In the genomic region with DNA sequence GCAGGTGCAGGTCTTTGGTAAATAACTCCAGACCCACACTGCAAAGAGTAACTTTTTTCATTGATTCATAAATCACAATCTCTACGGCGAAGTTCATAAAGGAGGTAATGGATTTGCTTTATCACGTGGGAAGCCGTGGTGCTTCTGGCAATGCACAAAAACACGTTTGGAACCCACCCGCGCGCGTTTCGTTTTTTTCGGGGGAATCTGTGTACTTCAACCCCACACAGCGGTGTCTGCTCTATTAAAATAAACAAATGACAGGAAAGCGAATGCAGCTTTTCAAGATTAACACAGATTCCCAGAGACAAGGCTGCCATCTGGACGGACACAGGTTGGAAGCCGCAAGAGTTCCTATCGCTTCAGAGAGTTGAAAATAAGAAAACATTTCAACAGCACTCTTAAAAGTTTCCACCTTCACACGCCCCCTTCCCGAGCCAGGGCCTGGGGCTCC, we compare ENCODE assay signal across 7 mouse cellular contexts. TPM values are rescaled to one million over a fixed set of nuclear protein-coding genes. Genes with fewer than 3 reads are reported as not detected.
DNase-seq lines count a peak whose midpoint lies in the region; ATAC-seq and TF ChIP-seq lines count a peak whose summit lies in the region.

No protein-coding gene starts in this region.

- H3K9me3 ChIP-seq in megakaryocyte, embryonic 14.5 days: no peaks in the 10 kb centered on the region
- H3K9me3 ChIP-seq in limb, embryonic 13.5 days: no peaks in the 10 kb centered on the region
- H3K9me3 ChIP-seq in stomach, embryonic 14.5 days (ENCODE audit: control insufficient read depth, low read depth, low read length): no peaks in the 10 kb centered on the region

- peaks cover 75% of the 10 kb centered on the region for H3K4me1 ChIP-seq in megakaryocyte, embryonic 14.5 days
- H3K4me1 ChIP-seq in embryonic fibroblast, embryonic 13.5 days (ENCODE audit: control insufficient read depth, insufficient read depth, low read length): peaks cover 15% of the 10 kb centered on the region
- H3K4me1 ChIP-seq in limb, embryonic 13.5 days: peaks cover 47% of the 10 kb centered on the region
- H3K4me1 ChIP-seq in stomach, embryonic 14.5 days (ENCODE audit: control insufficient read depth, insufficient read depth, low read length): peaks cover 32% of the 10 kb centered on the region; the same call in 1 of the 2 replicates

- H3K9ac ChIP-seq in limb, embryonic 13.5 days: peak overlapping the region; percentile 95
- H3K9ac ChIP-seq in stomach, embryonic 14.5 days (replicated peaks; ENCODE audit: low read depth, low read length): peak overlapping the region; percentile 94

- H3K4me3 ChIP-seq in megakaryocyte, embryonic 14.5 days (replicated peaks): peak overlapping the region; percentile 94
- H3K4me3 ChIP-seq in embryonic fibroblast, embryonic 13.5 days (ENCODE audit: insufficient read depth, low read length): peak overlapping the region; percentile 94
- peak overlapping the region; percentile 94 for H3K4me3 ChIP-seq in limb, embryonic 13.5 days
- H3K4me3 ChIP-seq in stomach, embryonic 14.5 days (ENCODE audit: low read depth, low read length): peak overlapping the region; percentile 93

- DNase-seq in adrenal gland, postnatal 10 days: no peak
- no peak for DNase-seq in gastrocnemius, adult 18-20 months (ENCODE audit: low spot score)

- H3K27me3 ChIP-seq in megakaryocyte, embryonic 14.5 days (replicated peaks): no peaks in the 10 kb centered on the region
- H3K27me3 ChIP-seq in limb, embryonic 13.5 days: no peaks in the 10 kb centered on the region
- no peaks in the 10 kb centered on the region for H3K27me3 ChIP-seq in stomach, embryonic 14.5 days (ENCODE audit: control insufficient read depth, insufficient read depth, low read length)

- TF ChIP-seq POLR2A in embryonic fibroblast, embryonic 13.5 days (IDR thresholded peaks at IDR 0.05; ENCODE audit: low read depth, low read length): no peak

- peak overlapping the region; percentile 78 for H3K4me2 ChIP-seq in limb, embryonic 13.5 days (replicated peaks)
- H3K4me2 ChIP-seq in stomach, embryonic 14.5 days (replicated peaks; ENCODE audit: low read depth, low read length): peak overlapping the region; percentile 74

- TF ChIP-seq CTCF in embryonic fibroblast, embryonic 13.5 days (IDR thresholded peaks at IDR 0.05; ENCODE audit: borderline replicate concordance, insufficient read depth, low read length): no peak

- ATAC-seq in megakaryocyte, adult 5-6 weeks (ENCODE audit: poor library complexity, severe bottlenecking): no peak
- no peak for ATAC-seq in limb, embryonic 13.5 days (ENCODE audit: low FRiP score, low read depth)
- ATAC-seq in stomach, embryonic 14.5 days (ENCODE audit: insufficient number of reproducible peaks, insufficient read depth, low FRiP score, low read depth): no peak

- no peaks in the 10 kb centered on the region for H3K36me3 ChIP-seq in megakaryocyte, embryonic 14.5 days (replicated peaks; ENCODE audit: low read length)
- H3K36me3 ChIP-seq in limb, embryonic 13.5 days: no peaks in the 10 kb centered on the region
- H3K36me3 ChIP-seq in stomach, embryonic 14.5 days (ENCODE audit: control insufficient read depth, insufficient read depth, low read length): no peaks in the 10 kb centered on the region

- no peak overlapping the region for H3K27ac ChIP-seq in embryonic fibroblast, embryonic 13.5 days (ENCODE audit: insufficient read depth, low read length)
- H3K27ac ChIP-seq in limb, embryonic 13.5 days: peak overlapping the region; percentile 88
- H3K27ac ChIP-seq in stomach, embryonic 14.5 days (ENCODE audit: low read length): peak overlapping the region; percentile 90

- 4% methylated on average over 18 of the region's 18 CpGs for WGBS in limb, embryonic 13.5 days
- 1% methylated on average over 18 of the region's 18 CpGs for WGBS in stomach, embryonic 14.5 days

RNA-seq across cellular contexts. Expression of a gene that starts 1.1 kb away (rescaled TPM):
- polyA plus RNA-seq in megakaryocyte, embryonic 14.5 days (2012; ENCODE audit: insufficient read depth, low replicate concordance): 0.63 and 3.6 TPM in 2 replicates
- 36.8 and 41.3 TPM in 2 replicates for total RNA-seq in megakaryocyte, adult 5-6 weeks (2015)
- 50.9 and 55.8 TPM in 2 replicates for total RNA-seq in megakaryocyte, adult 5-6 weeks (2017)
- polyA plus RNA-seq in embryonic fibroblast, embryonic 13.5 days (2011; ENCODE audit: insufficient read length, low read depth, missing spikeins): 24.2 and 30.3 TPM in 2 replicates
- polyA plus RNA-seq in limb, embryonic 13.5 days (2015; fragmentation: Nextera tagmentation; extraction: Ambion mirVana): 14.4 and 15.8 TPM in 2 replicates
- polyA plus RNA-seq in stomach, embryonic 14.5 days (2014; fragmentation: Nextera tagmentation; extraction: Ambion mirVana): 12.8 and 13.1 TPM in 2 replicates
- 10 to 100 TPM; 26.3 to 30.0 TPM for total RNA-seq in adrenal gland, postnatal 10 days (2021)
- 10 to 100 TPM; 16.4 to 17.9 TPM for total RNA-seq in gastrocnemius, adult 18-20 months (2021)

RNA-seq across cellular contexts. Expression of a gene that starts 39.0 kb away (rescaled TPM):
- polyA plus RNA-seq in megakaryocyte, embryonic 14.5 days (2012; ENCODE audit: insufficient read depth, low replicate concordance): 15.4 and 53.6 TPM in 2 replicates
- 1,886 and 1,948 TPM in 2 replicates for total RNA-seq in megakaryocyte, adult 5-6 weeks (2015)
- 1,623 and 1,719 TPM in 2 replicates for total RNA-seq in megakaryocyte, adult 5-6 weeks (2017)
- polyA plus RNA-seq in embryonic fibroblast, embryonic 13.5 days (2011; ENCODE audit: insufficient read length, low read depth, missing spikeins): 87.4 and 122 TPM in 2 replicates
- polyA plus RNA-seq in limb, embryonic 13.5 days (2015; fragmentation: Nextera tagmentation; extraction: Ambion mirVana): 522 and 540 TPM in 2 replicates
- 738 and 754 TPM in 2 replicates for polyA plus RNA-seq in stomach, embryonic 14.5 days (2014; fragmentation: Nextera tagmentation; extraction: Ambion mirVana)
- total RNA-seq in adrenal gland, postnatal 10 days (2021): 100 to 1,000 TPM; 288 to 299 TPM
- 100 to 1,000 TPM; 133 to 155 TPM for total RNA-seq in gastrocnemius, adult 18-20 months (2021)

RNA-seq across cellular contexts. Expression of a gene that starts 51.2 kb away (rescaled TPM):
- polyA plus RNA-seq in megakaryocyte, embryonic 14.5 days (2012; ENCODE audit: insufficient read depth, low replicate concordance): 6.5 and 7.0 TPM in 2 replicates
- not detected in 2 replicates for total RNA-seq in megakaryocyte, adult 5-6 weeks (2015)
- total RNA-seq in megakaryocyte, adult 5-6 weeks (2017): not detected in 2 replicates
- polyA plus RNA-seq in embryonic fibroblast, embryonic 13.5 days (2011; ENCODE audit: insufficient read length, low read depth, missing spikeins): 9.6 and 9.7 TPM in 2 replicates
- 18.1 and 20.4 TPM in 2 replicates for polyA plus RNA-seq in limb, embryonic 13.5 days (2015; fragmentation: Nextera tagmentation; extraction: Ambion mirVana)
- 10.3 and 12.0 TPM in 2 replicates for polyA plus RNA-seq in stomach, embryonic 14.5 days (2014; fragmentation: Nextera tagmentation; extraction: Ambion mirVana)
- 1 to 10 TPM; 8.4 to 9.0 TPM for total RNA-seq in adrenal gland, postnatal 10 days (2021)
- total RNA-seq in gastrocnemius, adult 18-20 months (2021): 1 to 10 TPM; 1.7 to 1.8 TPM
